Mouse (Mus musculus) myocyte (in vitro differentiated cells): ENCODE data around the gene Prtg. TPM values are rescaled to one million over a fixed set of nuclear protein-coding genes. Genes with fewer than 3 reads are reported as not detected.

Source experiments
- H3K27me3 ChIP-seq: one replicate; pipeline ENCODE4 v1.6.1; 2011; ENCODE audit not compliant: control insufficient read depth, insufficient read depth, insufficient read length
- H3K36me3 ChIP-seq: one replicate; pipeline ENCODE4 v1.6.1; 2011; ENCODE audit not compliant: control insufficient read depth, insufficient read depth
- H3K4me2 ChIP-seq: one replicate; pipeline ENCODE4 v1.6.1; 2011; ENCODE audit warnings: low read depth, control low read depth
- H3K4me3 ChIP-seq: one replicate; pipeline ENCODE4 v1.5.1; 2011; ENCODE audit warnings: mild to moderate bottlenecking, control low read depth, moderate library complexity
- H3K79me2 ChIP-seq: one replicate; pipeline ENCODE4 v1.6.1; 2011; ENCODE audit not compliant: control insufficient read depth, insufficient read depth
- H3ac ChIP-seq: one replicate; pipeline ENCODE4 v1.6.1; 2011; ENCODE audit not compliant: control insufficient read depth, insufficient read length
- CEBPB ChIP-seq: IDR thresholded peaks from 2 replicates; pipeline ENCODE4 v1.6.1; 2011; ENCODE audit warnings: mild to moderate bottlenecking, moderate library complexity; ENCODE audit not compliant: poor library complexity, insufficient read depth, severe bottlenecking
- E2F4 ChIP-seq: IDR thresholded peaks from one replicate; pipeline ENCODE4 v1.6.1; 2011; ENCODE audit warnings: mild to moderate bottlenecking, control low read depth, moderate library complexity; ENCODE audit not compliant: insufficient read depth
- MAX ChIP-seq: IDR thresholded peaks from one replicate; pipeline ENCODE4 v1.6.1; 2011; ENCODE audit warnings: low read depth, mild to moderate bottlenecking, control low read depth
- MYOD1 ChIP-seq, 3 experiments: IDR thresholded peaks; one replicate each; pipeline ENCODE4 v1.6.1; 2011; ENCODE audit warnings: control low read depth in 2 of 3, low read depth in 2 of 3, mild to moderate bottlenecking in 2 of 3, moderate library complexity in 1 of 3; ENCODE audit not compliant: insufficient read length in 2 of 3, control insufficient read depth in 1 of 3
- MYOG ChIP-seq, 3 experiments: IDR thresholded peaks; one replicate each; pipeline ENCODE4 v1.6.1; 2011; ENCODE audit warnings: control low read depth in 2 of 3, low read depth in 2 of 3, mild to moderate bottlenecking in 2 of 3; ENCODE audit not compliant: insufficient read length in 2 of 3, control insufficient read depth in 1 of 3, insufficient read depth in 1 of 3
- POLR2A ChIP-seq: IDR thresholded peaks from one replicate; pipeline ENCODE4 v1.6.1; 2011; ENCODE audit warnings: low read depth, mild to moderate bottlenecking, control low read depth, moderate library complexity; ENCODE audit not compliant: insufficient read length
- POLR2AphosphoS2 ChIP-seq: IDR thresholded peaks from one replicate; pipeline ENCODE4 v1.6.1; 2011; ENCODE audit warnings: low read depth, control low read depth; ENCODE audit not compliant: insufficient read length
- REST ChIP-seq: IDR thresholded peaks from one replicate; pipeline ENCODE4 v1.6.1; 2011; ENCODE audit warnings: mild to moderate bottlenecking, control low read depth, moderate library complexity; ENCODE audit not compliant: insufficient read depth, insufficient read length
- SRF ChIP-seq: IDR thresholded peaks from one replicate; pipeline ENCODE4 v1.6.1; 2011; ENCODE audit warnings: low read depth; ENCODE audit not compliant: control insufficient read depth, insufficient read length
- TCF12 ChIP-seq: IDR thresholded peaks from one replicate; pipeline ENCODE4 v1.6.1; 2011; ENCODE audit warnings: mild to moderate bottlenecking, control low read depth; ENCODE audit not compliant: poor library complexity, insufficient read depth, severe bottlenecking
- TCF3 ChIP-seq: IDR thresholded peaks from one replicate; pipeline ENCODE4 v1.6.1; 2011; ENCODE audit warnings: low read depth, control low read depth; ENCODE audit not compliant: insufficient read length
- USF1 ChIP-seq: IDR thresholded peaks from one replicate; pipeline ENCODE4 v1.6.1; 2011; ENCODE audit warnings: low read depth, mild to moderate bottlenecking, control low read depth, moderate library complexity
- polyA plus RNA-seq: library from polyadenylated mRNA; unstranded; fragments of >200 nt; fragmentation: generic; extraction: Trizol; gene quantifications from one replicate; pipeline ENCODE4 v1.2.1, GENCODE M21; 2012; ENCODE audit warnings: missing spikeins

Prtg gene
- polyA plus RNA-seq, 1 experiment, result 0.06 TPM

GRCm38 (mm10) chr9:72775022-72775421, 31.7 kb upstream of the Prtg start:
- Histone ChIP-seq H3K4me2 (no peak overlapping the region), H3K36me3 (no peaks in the 10 kb centered on the region), H3K79me2 (no peaks in the 10 kb centered on the region), H3K27me3 (no peaks in the 10 kb centered on the region), H3K4me3 (no peak overlapping the region), H3ac (no peak overlapping the region)
- TF ChIP-seq CEBPB, result no peak
- TF ChIP-seq POLR2A, result no peak
- TF ChIP-seq POLR2AphosphoS2, result no peak
- no peak for TF ChIP-seq REST
- TF ChIP-seq USF1, result no peak
- TF ChIP-seq MYOD1 (IDR thresholded peaks at IDR 0.05; ENCODE audit: control insufficient read depth in 1 of 3, insufficient read length in 2 of 3, low read depth in 2 of 3), result no peak
- no peak for TF ChIP-seq TCF12
- TF ChIP-seq SRF, result no peak
- no peak for TF ChIP-seq MAX
- TF ChIP-seq TCF3, result no peak
- no peak for TF ChIP-seq E2F4
- no peak for TF ChIP-seq MYOG (IDR thresholded peaks at IDR 0.05; ENCODE audit: control insufficient read depth in 1 of 3, insufficient read depth in 1 of 3, insufficient read length in 2 of 3, low read depth in 2 of 3)

- no peak overlapping the region for H3K4me2 ChIP-seq
- no peaks in the 10 kb centered on the region for H3K79me2 ChIP-seq
- TF ChIP-seq POLR2AphosphoS2 (no peak), TCF3 (no peak), E2F4 (no peak), POLR2A (no peak), TCF12 (no peak), CEBPB (no peak), MAX (no peak), MYOD1 (IDR thresholded peaks at IDR 0.05; ENCODE audit: control insufficient read depth in 1 of 3, insufficient read length in 2 of 3, low read depth in 2 of 3) (no peak), USF1 (no peak), REST (no peak), MYOG (IDR thresholded peaks at IDR 0.05; ENCODE audit: control insufficient read depth in 1 of 3, insufficient read depth in 1 of 3, insufficient read length in 2 of 3, low read depth in 2 of 3) (no peak), SRF (no peak)
- no peak overlapping the region for H3ac ChIP-seq
- H3K27me3 ChIP-seq, result no peaks in the 10 kb centered on the region
- H3K4me3 ChIP-seq, result no peak overlapping the region
- H3K36me3 ChIP-seq, result no peaks in the 10 kb centered on the region
Measured at GRCm38 (mm10) chr9:72779004-72779403, 27.7 kb upstream of the Prtg start.

- Histone ChIP-seq H3K4me2 (no peak overlapping the region), H3K36me3 (no peaks in the 10 kb centered on the region), H3ac (no peak overlapping the region), H3K4me3 (no peak overlapping the region), H3K79me2 (no peaks in the 10 kb centered on the region), H3K27me3 (no peaks in the 10 kb centered on the region)
- no peak for TF ChIP-seq MYOD1 (IDR thresholded peaks at IDR 0.05; ENCODE audit: control insufficient read depth in 1 of 3, insufficient read length in 2 of 3, low read depth in 2 of 3)
- no peak for TF ChIP-seq E2F4
- TF ChIP-seq SRF, result no peak
- no peak for TF ChIP-seq TCF3
- no peak for TF ChIP-seq POLR2AphosphoS2
- TF ChIP-seq MAX, result no peak
- TF ChIP-seq MYOG (IDR thresholded peaks at IDR 0.05; ENCODE audit: control insufficient read depth in 1 of 3, insufficient read depth in 1 of 3, insufficient read length in 2 of 3, low read depth in 2 of 3), result no peak
- no peak for TF ChIP-seq REST
- TF ChIP-seq CEBPB, result no peak
- no peak for TF ChIP-seq TCF12
- no peak for TF ChIP-seq USF1
- TF ChIP-seq POLR2A, result no peak
Measured at GRCm38 (mm10) chr9:72779733-72780132, 26.9 kb upstream of the Prtg start.

- Histone ChIP-seq H3K27me3 (no peaks in the 10 kb centered on the region), H3K79me2 (no peaks in the 10 kb centered on the region), H3K36me3 (no peaks in the 10 kb centered on the region), H3K4me2 (no peak overlapping the region), H3K4me3 (no peak overlapping the region), H3ac (no peak overlapping the region)
- no peak for TF ChIP-seq USF1
- no peak for TF ChIP-seq TCF12
- TF ChIP-seq MYOD1 (IDR thresholded peaks at IDR 0.05; ENCODE audit: control insufficient read depth in 1 of 3, insufficient read length in 2 of 3, low read depth in 2 of 3), result no peak
- no peak for TF ChIP-seq CEBPB
- TF ChIP-seq SRF, result no peak
- TF ChIP-seq REST, result no peak
- no peak for TF ChIP-seq TCF3
- no peak for TF ChIP-seq MYOG (IDR thresholded peaks at IDR 0.05; ENCODE audit: control insufficient read depth in 1 of 3, insufficient read depth in 1 of 3, insufficient read length in 2 of 3, low read depth in 2 of 3)
- TF ChIP-seq E2F4, result no peak
- TF ChIP-seq MAX, result no peak
Measured at GRCm38 (mm10) chr9:72780694-72781093, 26.0 kb upstream of the Prtg start.
